Mouse (Mus musculus): Measurements from ENCODE around the gene Arfgef2. TPM values are rescaled to one million over a fixed set of nuclear protein-coding genes. Genes with fewer than 3 reads are reported as not detected.
A peak's percentile ranks its signal among the peaks of the same experiment; 100 is the strongest.
"Not testable (repeated sequence)": the region's sequence is repeated elsewhere in the genome, so short reads cannot be mapped to it uniquely, and the experiment has no call there.

Gene Arfgef2
- polyA plus RNA-seq, 1 experiment: 11.6 TPM

DNA sequence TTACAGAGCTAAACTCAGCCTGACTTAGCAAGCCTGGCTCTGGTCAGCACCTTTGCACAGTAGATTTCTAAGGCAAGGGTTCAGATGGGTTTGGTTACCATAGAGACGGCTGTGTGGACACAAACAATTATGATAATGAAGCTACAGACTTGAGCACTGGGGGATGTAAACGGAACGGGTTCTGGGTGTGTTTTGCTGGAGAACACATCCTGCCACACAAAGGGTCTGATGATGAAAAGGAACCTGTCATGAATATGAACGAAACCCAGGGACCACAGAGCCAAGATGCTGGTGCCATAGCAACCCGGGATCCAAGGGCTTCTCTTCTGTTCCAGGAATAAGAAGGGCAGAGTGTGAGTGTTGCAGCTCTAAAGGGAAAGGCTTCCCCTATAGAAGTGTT, 13.0 kb upstream of the Arfgef2 start, which contains the start of gene Trp53rkb:
Gene Trp53rkb, plus strand, starts transcription at position 177 of the 400 bp plus-strand sequence.
- Histone ChIP-seq H3K4me3 (ENCODE audit: low read depth, low read length) (peak within 1 kb of the TSS; percentile 82), H3K27ac (ENCODE audit: insufficient read depth, low read depth, low read length) (0 out of 2 replicates have a peak within 1 kb of the TSS, but pooled peaks have one; percentile 38), H3K27me3 (ENCODE audit: control insufficient read depth, insufficient read depth, low read length) (no peaks in the 10 kb centered on the region), H3K36me3 (ENCODE audit: control insufficient read depth, insufficient read depth, low read length) (peaks cover 7% of the 10 kb centered on the region; the same call in 1 of the 2 replicates), H3K4me1 (ENCODE audit: control insufficient read depth, insufficient read depth, insufficient read length, low read length) (0 out of 2 replicates have a peak, but pooled peaks cover 2% of the 10 kb centered on the region)
- TF ChIP-seq CTCF (IDR thresholded peaks at IDR 0.05; ENCODE audit: extremely low read depth, insufficient read length, insufficient replicate concordance, low read depth, low read length) (no peak), POLR2A (IDR thresholded peaks at IDR 0.05; ENCODE audit: low read depth, low read length) (no peak)
- WGBS: 67% methylated on average over 5 of the region's 5 CpGs

DNA sequence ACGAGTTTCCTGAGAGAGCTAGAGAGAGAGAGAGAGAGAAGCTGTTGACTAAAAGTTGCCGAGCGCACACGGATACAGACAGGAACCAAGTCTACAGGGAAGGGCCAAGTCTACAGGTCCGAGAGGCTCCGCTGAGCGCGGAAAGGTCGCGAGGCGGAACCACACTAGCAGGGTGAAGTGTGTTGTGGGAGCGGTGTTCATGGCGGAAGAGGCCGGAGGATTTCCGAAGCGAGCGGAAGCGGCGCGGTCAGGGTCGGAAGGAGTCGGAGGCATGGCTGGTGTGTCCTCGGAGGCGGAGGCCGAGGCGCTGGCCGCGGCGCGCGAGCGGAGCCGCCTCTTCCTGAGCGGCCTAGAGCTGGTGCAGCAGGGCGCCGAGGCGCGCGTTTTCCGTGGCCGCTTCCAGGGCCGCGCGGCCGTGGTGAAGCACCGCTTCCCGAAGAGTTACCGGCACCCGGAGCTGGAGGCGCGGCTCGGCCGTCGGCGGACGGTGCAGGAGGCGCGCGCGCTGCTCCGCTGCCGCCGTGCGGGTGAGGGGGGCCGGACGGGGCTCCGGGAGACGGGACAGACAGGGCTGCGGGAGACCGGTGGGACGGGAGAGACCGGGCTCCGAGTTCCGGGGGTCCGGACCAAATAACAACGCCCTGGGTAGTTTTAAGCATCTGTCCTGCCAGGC, 11.7 kb upstream of the Arfgef2 start:
- Histone ChIP-seq H3K36me3 (ENCODE audit: control insufficient read depth, insufficient read depth, low read length) (peaks cover 11% of the 10 kb centered on the region; the same call in 1 of the 2 replicates), H3K4me3 (ENCODE audit: low read depth, low read length) (peak overlapping the region; percentile 82), H3K27ac (ENCODE audit: insufficient read depth, low read depth, low read length) (0 out of 2 replicates have a peak overlapping the region, but pooled peaks have one; percentile 38)
- TF ChIP-seq POLR2A (IDR thresholded peaks at IDR 0.05; ENCODE audit: low read depth, low read length): peak; percentile 40
- not testable (repeated sequence) for H3K4me1 ChIP-seq (ENCODE audit: control insufficient read depth, insufficient read depth, insufficient read length, low read length); H3K27me3 ChIP-seq (ENCODE audit: control insufficient read depth, insufficient read depth, low read length)
- WGBS: under 1% methylated on average over 61 of the region's 76 CpGs

DNA sequence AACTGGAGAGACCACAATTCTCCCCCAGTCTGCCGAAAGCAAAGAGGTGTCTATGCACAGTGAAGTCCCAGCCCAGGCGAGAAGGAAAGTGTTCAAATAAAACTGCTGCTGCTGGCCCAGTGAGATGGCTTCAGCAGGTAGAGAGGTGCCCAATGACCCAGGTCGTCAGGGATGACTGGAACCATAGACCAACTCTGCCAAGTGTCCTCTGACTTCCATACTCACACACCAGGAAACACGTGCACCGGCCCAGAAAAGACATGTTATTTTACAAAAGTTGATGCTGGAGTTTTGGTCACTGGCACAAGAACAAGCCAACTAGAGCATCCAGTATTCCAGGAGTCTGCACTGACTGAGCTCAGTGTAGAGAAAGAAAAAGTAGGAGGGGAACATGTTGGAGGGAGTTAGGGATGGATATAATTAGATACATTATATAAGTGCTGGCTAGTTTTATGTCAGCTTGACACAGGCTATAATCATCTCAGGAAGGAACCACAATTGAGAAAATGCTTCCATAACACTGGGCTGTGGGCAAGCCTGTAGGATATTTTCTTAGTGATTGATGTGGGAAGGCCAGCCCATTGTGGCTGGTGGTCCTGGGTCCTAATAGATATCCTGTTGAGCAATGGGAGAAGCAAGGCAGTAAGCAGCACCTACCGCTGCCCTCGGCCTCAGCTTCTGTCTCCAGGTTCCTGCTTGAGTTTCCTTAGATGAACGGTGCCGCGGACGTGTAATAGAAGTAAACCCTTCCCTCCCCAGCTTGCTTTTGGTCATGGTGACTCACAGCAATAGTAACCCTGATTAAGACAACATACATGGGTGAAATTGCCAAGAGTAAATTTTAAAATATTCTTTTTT, 5.5 kb upstream of the Arfgef2 start:
- no peak overlapping the region for H3K27ac ChIP-seq (ENCODE audit: insufficient read depth, low read depth, low read length)
- no peaks in the 10 kb centered on the region for H3K4me1 ChIP-seq (ENCODE audit: control insufficient read depth, insufficient read depth, insufficient read length, low read length)
- WGBS: 78% methylated on average over 11 of the region's 11 CpGs
- TF ChIP-seq POLR2A (IDR thresholded peaks at IDR 0.05; ENCODE audit: low read depth, low read length): no peak
- TF ChIP-seq CTCF (IDR thresholded peaks at IDR 0.05; ENCODE audit: extremely low read depth, insufficient read length, insufficient replicate concordance, low read depth, low read length): no peak
- no peaks in the 10 kb centered on the region for H3K27me3 ChIP-seq (ENCODE audit: control insufficient read depth, insufficient read depth, low read length)
- no peak overlapping the region for H3K4me3 ChIP-seq (ENCODE audit: low read depth, low read length)
- H3K36me3 ChIP-seq (ENCODE audit: control insufficient read depth, insufficient read depth, low read length): peaks cover 11% of the 10 kb centered on the region; the same call in 1 of the 2 replicates

DNA sequence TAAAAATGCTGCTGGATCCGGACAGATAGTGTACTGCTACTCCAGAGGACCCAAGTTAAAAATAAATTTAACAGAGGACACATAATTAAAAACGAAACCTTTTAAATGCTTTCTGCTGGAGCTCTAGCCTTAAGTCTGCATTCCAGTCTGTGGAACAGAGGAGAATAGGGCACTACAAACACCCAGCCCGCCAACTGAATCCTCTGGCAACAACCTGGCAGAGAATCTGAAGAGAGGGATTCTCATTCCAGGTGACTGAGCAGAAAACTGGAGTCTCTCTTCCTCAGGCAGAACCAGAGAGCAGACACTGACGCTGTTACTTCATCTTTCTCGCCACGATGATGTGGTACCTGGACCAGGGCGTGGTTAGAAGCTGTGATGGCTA, 4.9 kb upstream of the Arfgef2 start:
- Histone ChIP-seq H3K36me3 (ENCODE audit: control insufficient read depth, insufficient read depth, low read length) (peaks cover 11% of the 10 kb centered on the region; the same call in 1 of the 2 replicates), H3K27ac (ENCODE audit: insufficient read depth, low read depth, low read length) (no peak overlapping the region), H3K4me1 (ENCODE audit: control insufficient read depth, insufficient read depth, insufficient read length, low read length) (no peaks in the 10 kb centered on the region), H3K4me3 (ENCODE audit: low read depth, low read length) (no peak overlapping the region), H3K27me3 (ENCODE audit: control insufficient read depth, insufficient read depth, low read length) (no peaks in the 10 kb centered on the region)
- no peak for TF ChIP-seq CTCF (IDR thresholded peaks at IDR 0.05; ENCODE audit: extremely low read depth, insufficient read length, insufficient replicate concordance, low read depth, low read length)
- 81% methylated on average over 7 of the region's 7 CpGs for WGBS

DNA sequence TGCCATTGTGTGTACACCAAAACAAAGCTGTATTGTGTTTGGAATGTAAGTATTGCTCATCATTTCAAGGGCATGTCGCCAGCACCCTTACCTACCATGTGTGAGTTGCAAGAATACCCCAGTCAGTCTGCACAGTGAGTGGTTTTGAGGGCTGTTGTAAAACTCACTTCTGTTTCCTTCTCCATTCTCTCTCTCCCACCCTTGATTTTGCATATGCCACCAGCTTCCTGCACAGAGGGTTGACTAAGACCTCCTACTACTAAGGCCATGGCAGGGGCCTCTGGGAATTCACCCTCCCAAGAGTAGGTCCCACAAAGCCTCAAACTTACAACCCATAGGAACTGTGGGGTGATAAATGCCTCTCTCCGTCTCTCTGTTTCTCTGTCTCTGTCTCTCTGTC, 4.0 kb upstream of the Arfgef2 start:
- WGBS: 77% methylated on average over 2 of the region's 2 CpGs
- no peak for TF ChIP-seq CTCF (IDR thresholded peaks at IDR 0.05; ENCODE audit: extremely low read depth, insufficient read length, insufficient replicate concordance, low read depth, low read length)
- TF ChIP-seq POLR2A (IDR thresholded peaks at IDR 0.05; ENCODE audit: low read depth, low read length): no peak

DNA sequence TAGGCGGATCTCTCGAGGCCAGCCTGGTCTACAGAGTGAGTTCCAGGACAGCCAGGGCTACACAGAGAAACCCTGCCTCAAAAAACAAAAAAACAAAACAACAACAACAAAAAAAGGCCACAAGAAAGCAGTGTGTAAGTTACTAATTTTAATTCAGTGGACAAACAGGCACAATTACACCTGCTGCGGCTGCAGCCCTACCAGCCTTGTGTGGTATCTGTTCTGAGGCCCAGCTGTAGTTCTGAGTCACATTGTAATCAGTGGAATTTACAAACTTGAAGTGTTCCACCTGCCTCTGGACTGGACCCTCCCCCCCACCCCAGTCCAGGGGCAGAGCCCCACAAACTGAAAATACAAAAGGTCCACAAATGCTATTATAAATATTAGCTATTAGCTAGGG, 2.1 kb upstream of the Arfgef2 start:
- Histone ChIP-seq H3K4me3 (ENCODE audit: low read depth, low read length) (no peak overlapping the region), H3K27me3 (ENCODE audit: control insufficient read depth, insufficient read depth, low read length) (no peaks in the 10 kb centered on the region), H3K4me1 (ENCODE audit: control insufficient read depth, insufficient read depth, insufficient read length, low read length) (peaks cover 5% of the 10 kb centered on the region; the same call in 1 of the 2 replicates), H3K27ac (ENCODE audit: insufficient read depth, low read depth, low read length) (no peak overlapping the region), H3K36me3 (ENCODE audit: control insufficient read depth, insufficient read depth, low read length) (no peaks in the 10 kb centered on the region)
- TF ChIP-seq POLR2A (IDR thresholded peaks at IDR 0.05; ENCODE audit: low read depth, low read length): no peak
- no peak for TF ChIP-seq CTCF (IDR thresholded peaks at IDR 0.05; ENCODE audit: extremely low read depth, insufficient read length, insufficient replicate concordance, low read depth, low read length)
- 92% methylated on average over 3 of the region's 3 CpGs for WGBS

More for the DNA sequence above, 4.0 kb upstream of the Arfgef2 start:
- Histone ChIP-seq H3K4me3 (ENCODE audit: low read depth, low read length) (no peak overlapping the region), H3K36me3 (ENCODE audit: control insufficient read depth, insufficient read depth, low read length) (peaks cover 8% of the 10 kb centered on the region; the same call in 1 of the 2 replicates), H3K27ac (ENCODE audit: insufficient read depth, low read depth, low read length) (no peak overlapping the region), H3K4me1 (ENCODE audit: control insufficient read depth, insufficient read depth, insufficient read length, low read length) (no peaks in the 10 kb centered on the region), H3K27me3 (ENCODE audit: control insufficient read depth, insufficient read depth, low read length) (no peaks in the 10 kb centered on the region)

DNA sequence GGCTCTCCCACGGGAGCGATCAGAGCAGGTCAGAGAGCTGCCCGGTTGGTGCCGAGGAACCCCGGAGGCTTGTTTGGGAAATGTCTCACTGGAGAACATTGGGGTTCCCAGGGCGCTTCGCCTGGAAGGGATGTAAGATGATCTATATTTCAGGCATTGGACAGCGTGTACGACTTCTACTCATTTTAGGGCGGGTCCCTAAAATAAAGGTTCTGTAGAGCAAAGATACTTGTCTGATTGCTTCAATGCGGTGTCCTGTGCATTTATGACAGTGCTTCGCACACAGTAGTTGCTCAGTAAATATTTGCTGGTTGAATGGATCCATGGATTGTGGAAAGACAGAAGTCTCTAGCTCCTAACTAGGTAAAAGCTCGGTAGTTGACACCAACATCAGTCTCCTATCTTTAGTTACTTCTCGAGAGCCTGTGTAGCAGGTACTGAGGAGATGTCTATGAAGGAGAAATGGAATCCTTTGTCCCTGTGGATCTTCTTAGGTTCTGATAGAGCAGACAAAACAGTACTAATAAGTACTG, 851 bp downstream of the Arfgef2 start:
- WGBS: 5% methylated on average over 14 of the region's 14 CpGs
- H3K27me3 ChIP-seq (ENCODE audit: control insufficient read depth, insufficient read depth, low read length): no peaks in the 10 kb centered on the region
- peak overlapping the region; percentile 67 for H3K27ac ChIP-seq (ENCODE audit: insufficient read depth, low read depth, low read length)
- H3K4me3 ChIP-seq (ENCODE audit: low read depth, low read length): peak overlapping the region; percentile 99
- peaks cover 5% of the 10 kb centered on the region; the same call in 1 of the 2 replicates for H3K4me1 ChIP-seq (ENCODE audit: control insufficient read depth, insufficient read depth, insufficient read length, low read length)
- H3K36me3 ChIP-seq (ENCODE audit: control insufficient read depth, insufficient read depth, low read length): 0 out of 2 replicates have a peak, but pooled peaks cover 2% of the 10 kb centered on the region
- TF ChIP-seq POLR2A (IDR thresholded peaks at IDR 0.05; ENCODE audit: low read depth, low read length) (no peak), CTCF (IDR thresholded peaks at IDR 0.05; ENCODE audit: extremely low read depth, insufficient read length, insufficient replicate concordance, low read depth, low read length) (no peak)

Measured in small intestine, adult 2 months (tissue).